17 mouse cellular contexts compared by ENCODE assay signal in the genomic region with DNA sequence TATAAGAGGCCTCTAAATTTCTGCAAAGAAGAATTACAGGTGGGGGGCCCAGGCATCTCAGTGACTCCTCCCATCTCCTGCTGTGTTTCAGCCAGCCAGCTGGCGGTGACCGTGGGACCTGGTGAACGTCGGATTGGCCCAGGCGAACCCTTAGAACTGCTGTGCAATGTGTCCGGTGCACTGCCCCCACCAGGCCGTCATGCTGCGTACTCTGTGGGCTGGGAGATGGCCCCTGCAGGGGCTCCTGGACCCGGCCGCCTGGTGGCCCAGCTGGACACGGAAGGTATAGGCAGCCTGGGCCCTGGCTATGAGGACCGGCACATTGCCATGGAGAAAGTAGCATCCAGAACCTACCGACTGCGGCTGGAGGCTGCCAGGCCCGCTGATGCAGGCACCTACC. TPM values are rescaled to one million over a fixed set of nuclear protein-coding genes. Genes with fewer than 3 reads are reported as not detected.
DNase-seq lines count a peak whose midpoint lies in the region; ATAC-seq lines count a peak whose summit lies in the region.
"Had no signal": no experiment of that assay in that cellular context is flagged by ENCODE, and none has a peak within 500 bp of the region (broad histone marks: within the 10 kb centered on the region; RNA-seq: fewer than 3 reads in every experiment).

No protein-coding gene starts in this region.

- H3K9ac ChIP-seq in heart, embryonic 12.5 days: 0 out of 2 replicates have a peak overlapping the region, but pooled peaks have one; percentile 8
- H3K9ac ChIP-seq in forebrain, embryonic 13.5 days: peak overlapping the region; percentile 37; the same call in 1 of the 2 replicates
- 0 out of 2 replicates have a peak overlapping the region, but pooled peaks have one; percentile 5 for H3K9ac ChIP-seq in neural tube, embryonic 15.5 days (replicated peaks)
- H3K9ac ChIP-seq: embryonic facial prominence, embryonic 15.5 days; liver, embryonic 12.5 days had no signal

- 55% methylated on average over 15 of the region's 15 CpGs for WGBS in heart, embryonic 12.5 days
- WGBS in forebrain, embryonic 13.5 days: 59% methylated on average over 15 of the region's 15 CpGs
- WGBS in neural tube, embryonic 15.5 days: 57% methylated on average over 15 of the region's 15 CpGs

- H3K4me1 ChIP-seq in heart, embryonic 12.5 days (replicated peaks): peaks cover 13% of the 10 kb centered on the region
- peaks cover 95% of the 10 kb centered on the region for H3K4me1 ChIP-seq in forebrain, embryonic 13.5 days
- H3K4me1 ChIP-seq in neural tube, embryonic 15.5 days: peaks cover 45% of the 10 kb centered on the region

- H3K27ac ChIP-seq in heart, embryonic 12.5 days (ENCODE audit: poor library complexity, severe bottlenecking): no peak overlapping the region
- H3K27ac ChIP-seq in forebrain, embryonic 13.5 days: peak overlapping the region; percentile 89
- H3K27ac ChIP-seq in neural tube, embryonic 15.5 days (replicated peaks): no peak overlapping the region
- H3K27ac ChIP-seq: embryonic facial prominence, embryonic 15.5 days; liver, embryonic 12.5 days had no signal

- no peak for DNase-seq in heart, adult 11 months
- DNase-seq in right cerebral cortex, postnatal 25 days: peak; percentile 24
- no peak for DNase-seq in right cerebral cortex, adult 18-20 months
- no peak for DNase-seq in thymus, postnatal 10 days (ENCODE audit: low spot score in 2 of 2)
- no peak for DNase-seq in gastrocnemius, postnatal 36 days
- DNase-seq: adrenal gland, adult 8-10 months; kidney, postnatal 14 days; lung, postnatal 10 days had no signal

- H3K9me3 ChIP-seq in heart, embryonic 12.5 days (replicated peaks): no peaks in the 10 kb centered on the region
- no peaks in the 10 kb centered on the region for H3K9me3 ChIP-seq in forebrain, embryonic 13.5 days (replicated peaks)
- H3K9me3 ChIP-seq in neural tube, embryonic 15.5 days (replicated peaks): no peaks in the 10 kb centered on the region
- H3K9me3 ChIP-seq: embryonic facial prominence, embryonic 15.5 days; heart, embryonic 10.5 days; liver, embryonic 12.5 days had no signal

- ATAC-seq in heart, embryonic 12.5 days (ENCODE audit: insufficient number of reproducible peaks, low FRiP score): no peak
- ATAC-seq in forebrain, embryonic 13.5 days: no peak
- ATAC-seq in neural tube, embryonic 15.5 days (ENCODE audit: low FRiP score): no peak
- ATAC-seq: Patski had no signal

- 0 out of 2 replicates have a peak overlapping the region, but pooled peaks have one; percentile 35 for H3K4me2 ChIP-seq in heart, embryonic 12.5 days
- H3K4me2 ChIP-seq in forebrain, embryonic 13.5 days: peak overlapping the region; percentile 18
- no peak overlapping the region for H3K4me2 ChIP-seq in neural tube, embryonic 15.5 days
- H3K4me2 ChIP-seq: embryonic facial prominence, embryonic 15.5 days; liver, embryonic 12.5 days had no signal

- peaks cover 59% of the 10 kb centered on the region for H3K27me3 ChIP-seq in heart, embryonic 12.5 days (replicated peaks)
- no peaks in the 10 kb centered on the region for H3K27me3 ChIP-seq in forebrain, embryonic 13.5 days
- H3K27me3 ChIP-seq in neural tube, embryonic 15.5 days (replicated peaks): no peaks in the 10 kb centered on the region
- H3K27me3 ChIP-seq: embryonic facial prominence, embryonic 15.5 days; Patski had no signal

- intact Hi-C loops in gastrocnemius, postnatal 36 days (cut with DNase I): no loop called here

- peak overlapping the region; percentile 10; the same call in 1 of the 2 replicates for H3K4me3 ChIP-seq in heart, embryonic 12.5 days
- H3K4me3 ChIP-seq in forebrain, embryonic 13.5 days: no peak overlapping the region
- H3K4me3 ChIP-seq in neural tube, embryonic 15.5 days (replicated peaks): no peak overlapping the region
- H3K4me3 ChIP-seq: embryonic facial prominence, embryonic 15.5 days; liver, embryonic 12.5 days had no signal

- H3K36me3 ChIP-seq in heart, embryonic 12.5 days: peaks cover 18% of the 10 kb centered on the region
- H3K36me3 ChIP-seq in forebrain, embryonic 13.5 days (ENCODE audit: poor library complexity, severe bottlenecking): peaks cover 68% of the 10 kb centered on the region
- H3K36me3 ChIP-seq in neural tube, embryonic 15.5 days: peaks cover 9% of the 10 kb centered on the region; the same call in 1 of the 2 replicates

RNA-seq across cellular contexts. Expression of a gene that starts 11.2 kb away (rescaled TPM):
- not detected in 2 replicates for polyA plus RNA-seq in heart, embryonic 12.5 days (2016; fragmentation: Nextera tagmentation; extraction: Ambion mirVana)
- 1.8 and 3.0 TPM in 2 replicates for polyA plus RNA-seq in forebrain, embryonic 13.5 days (2015; fragmentation: Nextera tagmentation; extraction: Ambion mirVana)
- polyA plus RNA-seq in neural tube, embryonic 15.5 days (2015; fragmentation: Nextera tagmentation; extraction: Ambion mirVana): 2.5 and 3.2 TPM in 2 replicates
- not detected for total RNA-seq in gastrocnemius, postnatal 36 days (2021)
- polyA plus RNA-seq: heart, embryonic 10.5 days; liver, embryonic 12.5 days; stomach, embryonic 14.5 days had no signal

RNA-seq across cellular contexts. Expression of a gene that starts 20.1 kb away (rescaled TPM):
- polyA plus RNA-seq in heart, embryonic 12.5 days (2016; fragmentation: Nextera tagmentation; extraction: Ambion mirVana): 23.4 and 25.9 TPM in 2 replicates
- polyA plus RNA-seq in forebrain, embryonic 13.5 days (2015; fragmentation: Nextera tagmentation; extraction: Ambion mirVana): 17.6 and 17.8 TPM in 2 replicates
- polyA plus RNA-seq in neural tube, embryonic 15.5 days (2015; fragmentation: Nextera tagmentation; extraction: Ambion mirVana): 57.9 and 63.1 TPM in 2 replicates
- 1,000 to 10,000 TPM in 1 of 2 experiments, 100 to 1,000 TPM in 1; 930 to 1,020 TPM for total RNA-seq in gastrocnemius, postnatal 36 days (2021)

RNA-seq across cellular contexts. Expression of a gene that starts 23.1 kb away (rescaled TPM):
- not detected in 2 replicates for polyA plus RNA-seq in heart, embryonic 12.5 days (2016; fragmentation: Nextera tagmentation; extraction: Ambion mirVana)
- 1.2 and 1.5 TPM in 2 replicates for polyA plus RNA-seq in forebrain, embryonic 13.5 days (2015; fragmentation: Nextera tagmentation; extraction: Ambion mirVana)
- 2.3 and 2.5 TPM in 2 replicates for polyA plus RNA-seq in neural tube, embryonic 15.5 days (2015; fragmentation: Nextera tagmentation; extraction: Ambion mirVana)
- total RNA-seq in gastrocnemius, postnatal 36 days (2021): not detected
- polyA plus RNA-seq: C2C12 had no signal

RNA-seq across cellular contexts. Expression of a gene that starts 56.5 kb away (rescaled TPM):
- 24.0 and 26.1 TPM in 2 replicates for polyA plus RNA-seq in heart, embryonic 12.5 days (2016; fragmentation: Nextera tagmentation; extraction: Ambion mirVana)
- polyA plus RNA-seq in forebrain, embryonic 13.5 days (2015; fragmentation: Nextera tagmentation; extraction: Ambion mirVana): 164 and 169 TPM in 2 replicates
- 70.9 and 71.3 TPM in 2 replicates for polyA plus RNA-seq in neural tube, embryonic 15.5 days (2015; fragmentation: Nextera tagmentation; extraction: Ambion mirVana)
- total RNA-seq in gastrocnemius, postnatal 36 days (2021): 1 to 10 TPM; 8.4 to 9.8 TPM

RNA-seq across cellular contexts. Expression of a gene that starts 58.4 kb away (rescaled TPM):
- 8.5 and 9.4 TPM in 2 replicates for polyA plus RNA-seq in heart, embryonic 12.5 days (2016; fragmentation: Nextera tagmentation; extraction: Ambion mirVana)
- polyA plus RNA-seq in forebrain, embryonic 13.5 days (2015; fragmentation: Nextera tagmentation; extraction: Ambion mirVana): 5.6 and 6.2 TPM in 2 replicates
- polyA plus RNA-seq in neural tube, embryonic 15.5 days (2015; fragmentation: Nextera tagmentation; extraction: Ambion mirVana): 3.7 and 3.8 TPM in 2 replicates
- 1 to 10 TPM; 3.3 to 4.0 TPM for total RNA-seq in gastrocnemius, postnatal 36 days (2021)
